Mouse (Mus musculus): Measurements from ENCODE around the gene Rpl35a. TPM values are rescaled to one million over a fixed set of nuclear protein-coding genes. Genes with fewer than 3 reads are reported as not detected.

The Rpl35a gene
- 455 and 520 TPM in 2 replicates for polyA plus RNA-seq (2015; fragmentation: Nextera tagmentation; extraction: Ambion mirVana)

DNA sequence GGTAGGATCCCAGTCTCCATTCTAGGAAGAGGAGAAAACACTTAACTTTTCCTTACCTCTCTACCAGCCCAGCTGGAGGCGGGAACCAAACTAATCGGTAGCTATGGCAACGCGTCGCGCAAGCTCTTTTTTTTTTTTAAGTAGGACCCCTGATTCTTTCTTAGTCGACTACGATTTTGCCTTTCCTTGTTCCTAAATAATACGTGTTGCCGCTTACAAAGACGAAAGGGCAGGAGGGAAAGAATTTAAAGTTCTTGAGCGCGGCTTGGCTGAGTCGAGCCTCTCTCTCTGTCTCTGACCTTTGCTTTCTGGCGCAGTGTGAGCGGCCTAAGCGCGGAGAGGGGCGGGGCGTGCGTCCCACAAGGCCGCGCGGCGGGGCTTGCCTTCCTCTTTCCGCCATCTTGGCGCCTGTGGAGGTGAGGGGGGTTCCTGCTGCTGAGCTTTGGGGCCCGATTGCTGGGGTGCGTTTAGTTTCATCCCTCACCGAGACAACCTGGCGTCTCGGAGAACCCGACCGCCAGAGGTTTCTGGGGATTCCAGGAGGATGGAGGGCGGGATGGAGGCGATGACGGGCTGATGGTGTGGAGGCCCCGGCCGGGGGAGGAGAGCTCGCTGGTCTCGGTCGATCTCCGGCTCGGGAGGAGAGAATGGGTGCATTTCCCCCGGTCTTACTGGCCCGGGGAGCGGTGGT is at the start of gene Rpl35a, which contains the start of gene Iqcg:
Gene Rpl35a (plus strand): TSS at position 359 of the 691 bp plus-strand sequence.
Gene Iqcg (minus strand): TSS at position 124 of the 691 bp plus-strand sequence.

DNA sequence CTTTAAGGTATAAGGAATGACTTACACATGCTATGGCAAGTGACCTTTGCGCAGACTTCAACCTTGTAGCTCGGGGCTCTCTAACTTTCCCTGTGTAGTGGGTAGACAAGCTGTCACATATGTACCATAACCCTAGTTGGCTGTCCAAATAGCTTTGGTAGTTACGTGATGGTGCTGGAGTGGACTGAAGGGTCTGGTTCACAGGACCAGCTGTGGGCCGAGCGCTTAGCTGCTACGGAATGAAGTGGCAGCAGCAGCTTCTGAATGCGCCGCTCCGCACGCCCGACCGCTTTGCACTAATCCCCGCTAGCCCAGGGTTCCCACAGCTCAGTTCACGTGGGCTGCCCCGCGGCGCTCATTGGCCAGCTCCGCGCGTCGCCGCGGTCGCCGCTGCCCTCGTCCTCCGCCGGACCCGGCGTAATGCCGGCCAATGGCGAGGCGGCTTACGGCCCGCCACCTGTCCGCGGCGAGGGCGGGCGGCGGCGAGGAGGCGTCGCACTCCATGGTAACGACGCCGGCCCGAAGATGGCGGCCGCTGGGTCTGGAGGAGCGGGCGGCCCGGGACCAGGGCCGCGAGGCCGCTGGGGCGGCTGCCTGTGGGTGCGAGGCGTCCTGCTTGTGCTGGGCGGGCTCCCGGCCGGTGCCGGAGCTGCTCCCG is 5.9 kb downstream of the Rpl35a start, which contains the start of gene Lmln:
Gene Lmln (plus strand): TSS at position 498 of the 658 bp plus-strand sequence.

MicroRNA genes within 50 kb of the gene (microRNA counts, 519-probe panel; counts per million panel counts)
- 40.5 counts per million for microRNA mmu-miR-1947

Small RNAs within 50 kb of the gene (microRNA-seq; reads per million reads assigned to microRNA genes)
- gene Gm22231 (not detected), gene Mir1947 (4.4 reads per million, percentile 7 among the genes with 10 or more reads in this experiment)

Other genes starting within 250 kb of the Rpl35a start
- gene Smbd1, start 246.0 kb upstream of the Rpl35a start, polyA plus RNA-seq (2015; fragmentation: Nextera tagmentation; extraction: Ambion mirVana), result not detected in 2 replicates
- 105 and 119 TPM in 2 replicates for gene Fyttd1, start 179.0 kb upstream of the Rpl35a start, polyA plus RNA-seq (2015; fragmentation: Nextera tagmentation; extraction: Ambion mirVana)
- gene Rubcn, start 178.7 kb upstream of the Rpl35a start, polyA plus RNA-seq (2015; fragmentation: Nextera tagmentation; extraction: Ambion mirVana), result 21.9 and 25.3 TPM in 2 replicates
- 26.0 and 30.5 TPM in 2 replicates for gene Lrch3, start 142.4 kb upstream of the Rpl35a start, polyA plus RNA-seq (2015; fragmentation: Nextera tagmentation; extraction: Ambion mirVana)
- 3.7 and 4.2 TPM in 2 replicates for gene Iqcg, start 235 bp upstream of the Rpl35a start, polyA plus RNA-seq (2015; fragmentation: Nextera tagmentation; extraction: Ambion mirVana)
- gene Lmln, start 6.1 kb downstream of the Rpl35a start, polyA plus RNA-seq (2015; fragmentation: Nextera tagmentation; extraction: Ambion mirVana), result 2.6 and 4.1 TPM in 2 replicates
- gene Osbpl11, start 128.6 kb downstream of the Rpl35a start, polyA plus RNA-seq (2015; fragmentation: Nextera tagmentation; extraction: Ambion mirVana), result 12.0 and 12.4 TPM in 2 replicates
- 76.6 and 84.0 TPM in 2 replicates for gene Snx4, start 195.0 kb downstream of the Rpl35a start, polyA plus RNA-seq (2015; fragmentation: Nextera tagmentation; extraction: Ambion mirVana)

Measured in neural tube, postnatal 0 days (tissue).